Mouse (Mus musculus) left cerebral cortex, postnatal 25 days (tissue): ENCODE data around the gene Vwa5a. TPM values are rescaled to one million over a fixed set of nuclear protein-coding genes. Genes with fewer than 3 reads are reported as not detected.
A peak's percentile ranks its signal among the peaks of the same experiment; 100 is the strongest.

ENCODE experiments used
- DNase-seq, 2 experiments: peaks; one replicate each; pipeline ENCODE4 v3.0.0; 2022; ENCODE audit warnings: low spot score in 2 of 2, mixed read lengths in 1 of 2
- intact Hi-C: fragments of 180-260 bp; cut with DNase I; formaldehyde crosslinking; loops from one replicate; pipeline ENCODE4 v1.15.1; 2025
- total RNA-seq, 2 experiments: library from RNA; stranded (reverse); gene quantifications; 2 replicates each; pipeline ENCODE4 v1.2.3; 2021

Gene Vwa5a
- 1 to 10 TPM; 7.2 to 7.9 TPM for total RNA-seq

DNA sequence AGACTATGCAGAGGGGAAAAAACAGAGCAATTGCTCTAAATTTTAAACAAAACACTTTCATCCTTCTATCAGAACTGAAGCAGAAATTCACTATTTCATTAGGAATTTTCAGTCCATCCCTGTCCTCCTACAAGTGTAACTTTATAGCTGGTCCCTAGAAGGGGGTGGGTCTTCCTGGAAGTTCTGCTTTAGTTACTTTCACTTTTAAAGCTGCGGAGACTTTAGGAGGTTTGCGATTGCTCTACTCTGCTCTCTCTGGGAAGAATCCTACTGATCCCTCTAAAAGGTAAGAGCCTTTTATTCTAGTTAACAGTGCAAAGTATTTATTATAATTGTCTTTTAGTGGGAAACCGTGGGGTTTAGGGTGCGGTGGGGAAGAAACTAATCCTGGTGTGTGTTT, at the start of gene Vwa5a:
TSS of gene Vwa5a (plus strand) at position 167 of the 400 bp plus-strand sequence.
- intact Hi-C loops: no loop called here
- peak in 1 of 2 experiments; percentile 4 for DNase-seq

DNA sequence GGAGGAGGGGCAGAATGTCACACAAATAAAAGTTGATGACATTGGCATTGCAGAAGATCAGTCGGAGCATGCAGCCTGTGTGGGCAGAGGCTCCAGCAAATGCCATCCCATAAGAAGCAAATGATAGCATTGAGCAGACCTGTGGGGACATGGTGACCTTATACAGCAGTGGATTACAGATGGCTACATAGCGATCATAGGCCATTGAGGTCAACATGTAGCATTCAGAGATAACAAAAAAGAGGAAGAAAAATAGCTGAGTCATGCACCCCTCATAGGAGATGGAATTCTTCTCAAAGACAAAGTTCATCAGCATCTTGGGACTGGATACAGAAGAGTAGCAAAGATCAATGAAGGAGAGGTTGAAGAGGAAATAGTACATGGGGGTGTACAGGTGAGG, 45.2 kb upstream of the Vwa5a start:
- intact Hi-C loops: no loop called here
- no peak for DNase-seq

DNA sequence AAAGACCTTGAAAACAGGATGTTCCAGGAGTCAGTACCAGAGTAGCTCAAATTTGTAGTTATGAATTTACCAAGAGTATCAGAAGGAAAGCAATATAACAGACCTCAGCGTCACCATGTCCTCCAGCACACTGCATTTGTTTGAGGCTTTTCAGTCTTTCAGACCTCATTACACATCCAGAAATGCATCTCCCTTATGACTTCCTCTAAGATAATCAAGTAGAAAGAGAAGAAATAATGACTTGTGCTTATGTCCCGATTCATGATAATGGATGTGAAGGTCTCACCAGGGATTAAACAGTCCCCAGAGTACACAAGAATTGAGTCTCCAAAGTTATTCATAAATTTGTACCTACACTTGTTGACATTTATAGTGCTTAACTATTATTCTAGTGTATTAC, 43.6 kb upstream of the Vwa5a start, which contains the start of gene Olfr918:
TSS of gene Olfr918 (minus strand) at position 101 of the 400 bp plus-strand sequence.
- intact Hi-C loops: no loop called here
- DNase-seq: no peak

- DNase-seq: no peak
- intact Hi-C loops: no loop called here
These were observed 916 bp downstream of the Vwa5a start for GRCm38 (mm10) chr9:38718927-38719441.

GRCm38 (mm10) chr9:38724044-38724443, 6.0 kb downstream of the Vwa5a start:
- no peak for DNase-seq

GRCm38 (mm10) chr9:38728218-38728617, 10.2 kb downstream of the Vwa5a start:
- intact Hi-C loops: no loop called here

More at GRCm38 (mm10) chr9:38724044-38724443, 6.0 kb downstream of the Vwa5a start:
- intact Hi-C loops: no loop called here

GRCm38 (mm10) chr9:38741408-38741807, 23.3 kb downstream of the Vwa5a start:
- DNase-seq: no peak
- intact Hi-C loops: no loop called here

More at GRCm38 (mm10) chr9:38728218-38728617, 10.2 kb downstream of the Vwa5a start:
- DNase-seq: no peak

GRCm38 (mm10) chr9:38744619-38745315, 26.7 kb downstream of the Vwa5a start:
- intact Hi-C loops: no loop called here

DNA sequence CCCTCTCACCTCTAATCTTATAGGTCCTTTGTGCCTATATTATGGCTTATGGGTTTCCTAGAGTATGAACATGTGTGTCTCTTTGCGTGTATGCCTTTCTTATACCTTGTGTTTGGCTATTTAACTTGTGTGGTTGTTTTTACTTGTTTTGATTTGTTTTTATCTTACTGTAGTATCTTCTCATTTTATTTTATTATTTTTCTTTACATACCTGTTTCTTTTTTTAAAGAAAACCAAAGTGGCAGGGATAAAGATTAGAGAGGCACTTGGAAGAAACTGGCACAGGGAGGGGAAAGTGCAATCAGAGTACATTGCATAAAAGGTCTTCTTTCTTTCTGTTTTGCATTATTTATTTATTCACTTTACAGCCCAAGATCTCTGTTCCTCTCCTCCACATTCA, 33.9 kb downstream of the Vwa5a start, which contains the start of gene Olfr920:
TSS of gene Olfr920 (plus strand) at position 301 of the 400 bp plus-strand sequence.
- DNase-seq: no peak
- intact Hi-C loops: no loop called here

More at GRCm38 (mm10) chr9:38744619-38745315, 26.7 kb downstream of the Vwa5a start:
- no peak for DNase-seq

DNA sequence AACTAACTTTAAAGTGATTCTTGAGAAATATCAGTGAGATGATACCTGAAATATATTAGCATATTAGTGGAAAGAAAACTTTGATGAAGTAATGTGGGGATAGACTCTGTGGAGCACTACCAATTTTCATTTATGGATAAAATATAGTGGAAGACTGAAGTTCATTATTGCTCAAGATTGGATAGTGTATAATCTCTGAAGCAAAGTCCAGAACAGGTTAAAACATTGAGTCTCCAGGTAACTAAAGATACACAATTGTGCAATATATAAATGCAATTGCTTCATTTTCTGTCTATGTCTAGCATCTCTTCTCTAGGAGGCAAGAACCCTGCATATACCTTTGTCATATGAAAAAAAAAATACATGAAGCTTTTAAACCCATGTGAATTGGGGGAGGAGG, 54.7 kb downstream of the Vwa5a start, which contains the start of gene Olfr921:
TSS of gene Olfr921 (plus strand) at position 301 of the 400 bp plus-strand sequence.
- intact Hi-C loops: no loop called here
- DNase-seq: no peak

GRCm38 (mm10) chr9:38792689-38793088, 74.6 kb downstream of the Vwa5a start:
- intact Hi-C loops: no loop called here
- no peak for DNase-seq

Other genes with a start within 250 kb of the Vwa5a start
- gene Olfr905, start 247.2 kb upstream of the Vwa5a start, total RNA-seq: not detected
- gene Olfr906, start 231.2 kb upstream of the Vwa5a start, total RNA-seq: not detected
- gene Olfr907, start 222.5 kb upstream of the Vwa5a start, total RNA-seq: not detected
- not detected for gene Olfr911-ps1, start 196.7 kb upstream of the Vwa5a start, total RNA-seq
- gene Olfr910, start 180.4 kb upstream of the Vwa5a start, total RNA-seq: not detected
- not detected for gene Olfr912, start 138.1 kb upstream of the Vwa5a start, total RNA-seq
- gene Olfr913, start 125.5 kb upstream of the Vwa5a start, total RNA-seq: not detected
- not detected for gene Olfr914, start 113.2 kb upstream of the Vwa5a start, total RNA-seq
- not detected for gene Olfr916, start 58.4 kb upstream of the Vwa5a start, total RNA-seq
- gene Olfr917, start 52.4 kb upstream of the Vwa5a start, total RNA-seq: not detected
- not detected for gene Olfr918, start 43.7 kb upstream of the Vwa5a start, total RNA-seq
- gene Olfr919, start 14.6 kb upstream of the Vwa5a start, total RNA-seq: not detected
- gene Olfr920, start 34.0 kb downstream of the Vwa5a start, total RNA-seq: not detected
- gene Olfr921, start 54.8 kb downstream of the Vwa5a start, total RNA-seq: not detected
- gene Olfr922, start 96.3 kb downstream of the Vwa5a start, total RNA-seq: not detected
- gene Olfr923, start 108.3 kb downstream of the Vwa5a start, total RNA-seq: not detected
- not detected for gene Olfr924, start 126.2 kb downstream of the Vwa5a start, total RNA-seq
- not detected for gene Olfr26, start 136.8 kb downstream of the Vwa5a start, total RNA-seq
- not detected for gene Olfr926, start 158.9 kb downstream of the Vwa5a start, total RNA-seq
- gene Olfr930, start 211.5 kb downstream of the Vwa5a start, total RNA-seq: not detected